Mouse (Mus musculus) hindbrain, embryonic 13.5 days (tissue): ENCODE results near the gene Nt5c3b. TPM values are rescaled to one million over a fixed set of nuclear protein-coding genes. Genes with fewer than 3 reads are reported as not detected.

Experiments
- ATAC-seq: fragments of 200-750 bp; cut with Nextera tagmentation; 2 replicates; pipeline ENCODE4 v1.8.0; 2017; ENCODE audit warnings: moderate TSS enrichment; ENCODE audit not compliant: low FRiP score
- H3K27ac ChIP-seq: fragments of 300-500 bp; sonication (generic); 2 replicates; pipeline ENCODE4 v1.5.1; 2015; ENCODE audit warnings: inconsistent platforms, mild to moderate bottlenecking, moderate library complexity
- H3K27me3 ChIP-seq: fragments of 300-500 bp; sonication (generic); 2 replicates; pipeline ENCODE4 v1.6.1; 2015; ENCODE audit warnings: mild to moderate bottlenecking, inconsistent platforms
- H3K36me3 ChIP-seq: fragments of 300-500 bp; sonication (generic); 2 replicates; pipeline ENCODE4 v1.6.1; 2015; ENCODE audit warnings: mild to moderate bottlenecking, inconsistent platforms
- H3K4me1 ChIP-seq: fragments of 300-500 bp; sonication (generic); replicated peaks from 2 replicates; pipeline ENCODE4 v1.6.1; 2015; ENCODE audit warnings: inconsistent platforms
- H3K4me2 ChIP-seq: fragments of 300-500 bp; sonication (generic); 2 replicates; pipeline ENCODE4 v1.6.1; 2015; ENCODE audit warnings: inconsistent platforms, mild to moderate bottlenecking, moderate library complexity
- H3K4me3 ChIP-seq: fragments of 300-500 bp; sonication (generic); 2 replicates; pipeline ENCODE4 v1.5.1; 2015; ENCODE audit warnings: mild to moderate bottlenecking, inconsistent platforms
- H3K9ac ChIP-seq: fragments of 300-500 bp; sonication (generic); 2 replicates; pipeline ENCODE4 v1.6.1; 2015; ENCODE audit warnings: mild to moderate bottlenecking, inconsistent platforms
- H3K9me3 ChIP-seq: fragments of 300-500 bp; sonication (generic); 2 replicates; pipeline ENCODE4 v1.6.1; 2016; ENCODE audit warnings: inconsistent platforms
- WGBS: fragments of 180-500 bp; shearing (Covaris S2); methylation state at CpG from one replicate; pipeline ENCODE4 v1.1.7; 2015; 5-methylcytosine and 5-hydroxymethylcytosine counted together
- polyA plus RNA-seq: library from polyadenylated mRNA; unstranded; fragments of >200 nt; fragmentation: Nextera tagmentation; extraction: Ambion mirVana; gene quantifications from 2 replicates; pipeline ENCODE4 v1.2.1, GENCODE M21; 2015

Nt5c3b gene
- 103 and 106 TPM in 2 replicates for polyA plus RNA-seq

GRCm38 (mm10) chr11:100441797-100442196 is at the start of gene Nt5c3b, which contains the start of gene Klhl10:
Nt5c3b (minus strand) TSS chr11:100441808.
Klhl10 (plus strand) TSS chr11:100441917.
- Histone ChIP-seq H3K9ac (peak within 1 kb of the TSS; percentile 91), H3K27me3 (no peaks in the 10 kb centered on the region), H3K27ac (peak within 1 kb of the TSS; percentile 73), H3K4me1 (peaks cover 24% of the 10 kb centered on the region), H3K9me3 (no peaks in the 10 kb centered on the region), H3K4me2 (peak within 1 kb of the TSS; percentile 69), H3K4me3 (peak within 1 kb of the TSS; percentile 80), H3K36me3 (peaks cover 8% of the 10 kb centered on the region)
- no peak for ATAC-seq
- WGBS = 88% methylated on average over 8 of the region's 8 CpGs

GRCm38 (mm10) chr11:100490951-100491350 is 49.3 kb upstream of the Nt5c3b start:
- H3K27ac ChIP-seq = no peak overlapping the region
- no peak for ATAC-seq
- no peak overlapping the region for H3K9ac ChIP-seq
- no peak overlapping the region for H3K4me2 ChIP-seq
- H3K27me3 ChIP-seq = no peaks in the 10 kb centered on the region
- no peaks in the 10 kb centered on the region for H3K4me1 ChIP-seq
- H3K4me3 ChIP-seq = no peak overlapping the region
- whole genome bisulfite sequencing = 93% methylated on average over 6 of the region's 6 CpGs
- no peaks in the 10 kb centered on the region for H3K9me3 ChIP-seq
- peaks cover 95% of the 10 kb centered on the region for H3K36me3 ChIP-seq

GRCm38 (mm10) chr11:100485801-100486538 is 44.4 kb upstream of the Nt5c3b start:
- H3K9ac ChIP-seq = no peak overlapping the region
- no peaks in the 10 kb centered on the region for H3K27me3 ChIP-seq
- H3K27ac ChIP-seq = no peak overlapping the region
- no peak for ATAC-seq
- H3K4me2 ChIP-seq = no peak overlapping the region
- no peak overlapping the region for H3K4me3 ChIP-seq
- peaks cover 99% of the 10 kb centered on the region for H3K36me3 ChIP-seq
- H3K9me3 ChIP-seq = no peaks in the 10 kb centered on the region
- no peaks in the 10 kb centered on the region for H3K4me1 ChIP-seq
- 92% methylated on average over 8 of the region's 8 CpGs for WGBS

- ATAC-seq = no peak
- no peak overlapping the region for H3K27ac ChIP-seq
- no peaks in the 10 kb centered on the region for H3K27me3 ChIP-seq
- H3K4me1 ChIP-seq = no peaks in the 10 kb centered on the region
- H3K4me2 ChIP-seq = no peak overlapping the region
- no peaks in the 10 kb centered on the region for H3K9me3 ChIP-seq
- WGBS = 97% methylated on average over 3 of the region's 3 CpGs
- no peak overlapping the region for H3K4me3 ChIP-seq
- peaks cover 99% of the 10 kb centered on the region for H3K36me3 ChIP-seq
- no peak overlapping the region for H3K9ac ChIP-seq
Observed at GRCm38 (mm10) chr11:100484461-100484860, 42.9 kb upstream of the Nt5c3b start.

DNA sequence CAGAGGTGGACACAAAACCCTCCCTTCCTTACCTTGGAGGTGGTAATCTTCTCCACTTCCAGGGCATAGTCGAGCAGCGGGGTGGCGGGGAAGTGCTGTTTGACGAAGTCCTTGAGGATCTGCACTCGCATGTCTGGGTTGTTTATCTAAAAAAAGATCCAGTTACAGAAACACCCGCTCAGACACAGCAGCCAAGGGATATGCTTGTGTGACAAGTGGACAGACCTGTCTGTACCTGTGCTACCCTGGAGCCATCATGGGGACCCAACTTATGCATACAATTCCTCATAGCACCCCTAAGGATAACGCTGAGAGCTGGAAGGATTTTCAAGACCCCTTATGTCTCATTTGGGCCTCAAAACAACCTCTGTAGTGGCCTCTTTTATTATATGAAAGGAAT is 37.5 kb upstream of the Nt5c3b start:
- Histone ChIP-seq H3K4me2 (no peak overlapping the region), H3K4me1 (no peaks in the 10 kb centered on the region), H3K9ac (no peak overlapping the region), H3K4me3 (no peak overlapping the region), H3K27ac (no peak overlapping the region), H3K36me3 (peaks cover 83% of the 10 kb centered on the region), H3K27me3 (no peaks in the 10 kb centered on the region), H3K9me3 (no peaks in the 10 kb centered on the region)
- WGBS = 90% methylated on average over 7 of the region's 7 CpGs
- no peak for ATAC-seq

DNA sequence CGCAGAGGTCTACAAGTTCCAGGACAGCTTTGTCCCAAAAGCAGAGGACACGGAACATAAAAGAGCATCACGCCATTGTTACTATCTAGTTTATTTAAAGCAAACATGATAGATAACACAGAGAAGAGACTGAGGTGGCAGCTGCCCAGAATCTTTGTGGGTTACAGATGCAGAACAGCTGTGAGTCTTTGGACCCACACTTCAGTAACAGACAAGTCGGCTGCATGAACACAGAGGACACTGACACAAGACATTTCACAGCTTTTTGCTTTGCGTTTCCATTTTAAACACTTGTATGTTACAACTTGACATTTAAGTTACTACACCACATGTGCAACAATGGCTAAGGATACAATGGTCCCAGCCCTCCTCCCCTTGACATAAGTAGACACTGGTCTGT is 34.7 kb upstream of the Nt5c3b start:
- Histone ChIP-seq H3K9ac (no peak overlapping the region), H3K36me3 (peaks cover 54% of the 10 kb centered on the region), H3K27me3 (no peaks in the 10 kb centered on the region), H3K9me3 (no peaks in the 10 kb centered on the region), H3K4me2 (no peak overlapping the region), H3K4me1 (peaks cover 2% of the 10 kb centered on the region), H3K4me3 (no peak overlapping the region), H3K27ac (no peak overlapping the region)
- ATAC-seq = no peak
- 94% methylated on average over 5 of the region's 5 CpGs for WGBS

DNA sequence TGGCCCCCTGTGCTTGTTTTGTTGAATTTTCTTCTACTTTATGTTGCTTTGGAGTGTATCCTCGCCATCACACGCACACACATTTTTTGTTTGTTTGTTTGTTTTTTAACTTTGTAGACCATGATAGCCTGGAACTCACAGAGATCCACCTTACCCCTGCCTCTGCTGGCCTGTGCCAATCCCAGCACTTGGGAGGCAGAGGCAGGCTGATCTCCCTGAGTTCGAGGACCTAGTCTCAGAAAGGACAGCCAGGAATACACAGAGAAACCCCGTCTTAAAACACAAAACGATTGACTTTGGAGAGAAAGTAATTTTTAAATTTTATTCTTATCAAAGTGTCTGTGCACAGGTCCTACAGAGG is 31.3 kb upstream of the Nt5c3b start:
- Histone ChIP-seq H3K4me2 (no peak overlapping the region), H3K4me1 (peaks cover 28% of the 10 kb centered on the region), H3K36me3 (peaks cover 21% of the 10 kb centered on the region), H3K9me3 (no peaks in the 10 kb centered on the region), H3K27ac (no peak overlapping the region), H3K4me3 (peak overlapping the region; percentile 83; the same call in 1 of the 2 replicates), H3K27me3 (no peaks in the 10 kb centered on the region), H3K9ac (no peak overlapping the region; the same call in 1 of the 2 replicates)
- WGBS = 30% methylated on average over 5 of the region's 5 CpGs
- no peak for ATAC-seq

GRCm38 (mm10) chr11:100472197-100472934 is 30.8 kb upstream of the Nt5c3b start, which contains the start of gene Klhl11:
Klhl11 (minus strand) TSS chr11:100472741.
- Histone ChIP-seq H3K27ac (peak within 1 kb of the TSS; percentile 93), H3K9me3 (no peaks in the 10 kb centered on the region), H3K36me3 (peaks cover 16% of the 10 kb centered on the region), H3K9ac (peak within 1 kb of the TSS; percentile 92), H3K27me3 (no peaks in the 10 kb centered on the region), H3K4me3 (peak within 1 kb of the TSS; percentile 83), H3K4me2 (peak within 1 kb of the TSS; percentile 82), H3K4me1 (peaks cover 28% of the 10 kb centered on the region)
- WGBS = under 1% methylated on average over 83 of the region's 83 CpGs
- peak; percentile 90 for ATAC-seq

GRCm38 (mm10) chr11:100471352-100472196 is 30.0 kb upstream of the Nt5c3b start:
- Histone ChIP-seq H3K4me3 (peak overlapping the region; percentile 83), H3K4me2 (peak overlapping the region; percentile 82), H3K27ac (peak overlapping the region; percentile 93), H3K9ac (peak overlapping the region; percentile 92), H3K36me3 (peaks cover 11% of the 10 kb centered on the region), H3K4me1 (peaks cover 33% of the 10 kb centered on the region), H3K9me3 (no peaks in the 10 kb centered on the region), H3K27me3 (no peaks in the 10 kb centered on the region)
- WGBS = 3% methylated on average over 30 of the region's 30 CpGs
- peak; percentile 28; the same call in 1 of the 2 replicates for ATAC-seq

DNA sequence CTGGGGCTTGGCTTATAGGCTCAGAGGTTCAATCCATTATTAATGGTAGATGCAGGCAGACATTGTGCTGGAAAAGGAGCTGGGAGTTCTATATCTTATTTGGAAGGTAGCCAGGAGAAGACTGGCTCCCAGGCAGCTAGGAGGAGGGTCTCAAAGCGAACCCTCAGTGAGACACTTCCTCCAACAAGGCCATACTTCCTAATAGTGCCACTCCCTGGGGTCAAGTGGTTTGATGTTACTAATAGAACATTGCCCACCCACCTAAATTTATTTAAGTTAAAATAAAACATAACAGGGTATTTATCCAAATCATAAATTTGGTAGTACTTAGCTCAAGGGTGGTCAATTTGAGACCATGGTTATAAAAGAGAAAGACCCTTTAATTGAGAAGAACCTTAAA is 24.2 kb upstream of the Nt5c3b start:
- WGBS = 82% methylated on average over 1 of the region's 1 CpGs
- no peak overlapping the region for H3K9ac ChIP-seq
- no peak for ATAC-seq
- H3K4me2 ChIP-seq = no peak overlapping the region
- no peak overlapping the region for H3K4me3 ChIP-seq
- no peaks in the 10 kb centered on the region for H3K9me3 ChIP-seq
- H3K36me3 ChIP-seq = peaks cover 23% of the 10 kb centered on the region
- no peaks in the 10 kb centered on the region for H3K27me3 ChIP-seq
- H3K4me1 ChIP-seq = peaks cover 30% of the 10 kb centered on the region
- no peak overlapping the region for H3K27ac ChIP-seq

GRCm38 (mm10) chr11:100465229-100465792 is 23.7 kb upstream of the Nt5c3b start:
- no peak for ATAC-seq
- no peak overlapping the region for H3K9ac ChIP-seq
- H3K4me3 ChIP-seq = no peak overlapping the region
- peaks cover 27% of the 10 kb centered on the region for H3K36me3 ChIP-seq
- no peaks in the 10 kb centered on the region for H3K9me3 ChIP-seq
- H3K4me1 ChIP-seq = peaks cover 25% of the 10 kb centered on the region
- H3K27me3 ChIP-seq = no peaks in the 10 kb centered on the region
- no peak overlapping the region for H3K27ac ChIP-seq
- 95% methylated on average over 1 of the region's 1 CpGs for WGBS
- no peak overlapping the region for H3K4me2 ChIP-seq
